8 mouse cellular contexts compared by ENCODE assay signal in genomic region chr7:30558656-30559442, GRCm38 (mm10). TPM values are rescaled to one million over a fixed set of nuclear protein-coding genes. Genes with fewer than 3 reads are reported as not detected.
A peak's percentile ranks its signal among the peaks of the same experiment; 100 is the strongest.
DNase-seq lines count a peak whose midpoint lies in the region; ATAC-seq and TF ChIP-seq lines count a peak whose summit lies in the region.

No protein-coding gene starts in this region.

- peak overlapping the region; percentile 85 for H3K9ac ChIP-seq in heart, embryonic 14.5 days (ENCODE audit: low read length)
- peak overlapping the region; percentile 60 for H3K9ac ChIP-seq in liver, postnatal 0 days (replicated peaks)

- no peak for ATAC-seq in heart, embryonic 14.5 days (ENCODE audit: insufficient number of reproducible peaks, insufficient read depth, low FRiP score, low read depth)
- 0 out of 2 replicates have a peak, but pooled peaks have one; percentile 9 for ATAC-seq in granulocyte monocyte progenitor cell, adult 5-6 weeks (replicated peaks; ENCODE audit: poor library complexity, severe bottlenecking)
- ATAC-seq in liver, postnatal 0 days: peak; percentile 18

- 14% methylated on average over 12 of the region's 12 CpGs for WGBS in heart, embryonic 14.5 days
- 8% methylated on average over 12 of the region's 12 CpGs for WGBS in liver, postnatal 0 days (ENCODE audit: insufficient replicate concordance)

- H3K36me3 ChIP-seq in heart, embryonic 14.5 days (ENCODE audit: control insufficient read depth, insufficient read depth, low read length): peaks cover 34% of the 10 kb centered on the region
- peaks cover 22% of the 10 kb centered on the region for H3K36me3 ChIP-seq in liver, postnatal 0 days (replicated peaks; ENCODE audit: insufficient read depth, low read length)

- peaks cover 4 to 20% of the 10 kb centered on the region in 2 experiments for H3K4me1 ChIP-seq in heart, embryonic 14.5 days (ENCODE audit: control insufficient read depth in 2 of 2, insufficient read depth in 2 of 2, low read length in 2 of 2)
- H3K4me1 ChIP-seq in liver, postnatal 0 days (ENCODE audit: insufficient read depth): peaks cover 20% of the 10 kb centered on the region

- TF ChIP-seq CTCF in liver, postnatal 0 days (IDR thresholded peaks at IDR 0.05; ENCODE audit: low read depth): no peak

- H3K4me3 ChIP-seq in heart, embryonic 14.5 days (ENCODE audit: control insufficient read depth in 1 of 2, insufficient read depth in 1 of 2, low read depth in 1 of 2, low read length in 2 of 2): peak overlapping the region; percentile 65 to 69
- peak overlapping the region; percentile 58 for H3K4me3 ChIP-seq in liver, postnatal 0 days (ENCODE audit: low read depth, low read length)

- H3K4me2 ChIP-seq in heart, embryonic 14.5 days (ENCODE audit: low read length): peak overlapping the region; percentile 88
- H3K4me2 ChIP-seq in liver, postnatal 0 days (ENCODE audit: low read depth, low read length): peak overlapping the region; percentile 80

- no peak for TF ChIP-seq EP300 in liver, postnatal 0 days (IDR thresholded peaks at IDR 0.05; ENCODE audit: low read depth)

- DNase-seq in heart, adult 9 months (ENCODE audit: low spot score in 2 of 2): no peak
- DNase-seq in NIH3T3 (ENCODE audit: low read depth): peak; percentile 34
- no peak for DNase-seq in liver, postnatal 0 days
- no peak for DNase-seq in urinary bladder, postnatal 14 days (ENCODE audit: low spot score)
- DNase-seq in natural killer cell, adult 2 months (ENCODE audit: low spot score in 2 of 2): no peak
- DNase-seq in testis, postnatal 14 days (ENCODE audit: low spot score): no peak

- peak overlapping the region in 1 of 2 experiments; percentile 51; a peak in 2 of 4 replicates for H3K27ac ChIP-seq in heart, embryonic 14.5 days (replicated peaks in 1 of 2; ENCODE audit: control insufficient read depth in 1 of 2, insufficient read depth in 1 of 2, low read depth in 2 of 2, low read length in 2 of 2)
- H3K27ac ChIP-seq in liver, postnatal 0 days (ENCODE audit: low read depth): peak overlapping the region; percentile 55

- H3K27me3 ChIP-seq in heart, embryonic 14.5 days (ENCODE audit: control insufficient read depth, insufficient read depth, low read length): no peaks in the 10 kb centered on the region
- H3K27me3 ChIP-seq in liver, postnatal 0 days (ENCODE audit: insufficient read depth, low read length): no peaks in the 10 kb centered on the region

- H3K9me3 ChIP-seq in heart, embryonic 14.5 days (ENCODE audit: control insufficient read depth, low read length): no peaks in the 10 kb centered on the region
- no peaks in the 10 kb centered on the region for H3K9me3 ChIP-seq in liver, postnatal 0 days (ENCODE audit: low read length)

RNA-seq across cellular contexts. Expression of gene Lin37, which starts 0.8 kb away (rescaled TPM):
- polyA plus RNA-seq in heart, embryonic 14.5 days (2014; fragmentation: Nextera tagmentation; extraction: Ambion mirVana): 27.4 and 31.3 TPM in 2 replicates
- 45.4 and 96.9 TPM in 2 replicates for total RNA-seq in granulocyte monocyte progenitor cell, adult 5-6 weeks (2014; fragmentation: Nextera tagmentation)
- total RNA-seq in granulocyte monocyte progenitor cell, adult 5-6 weeks (2017): 23.5 and 25.3 TPM in 2 replicates
- 16.0 and 18.9 TPM in 2 replicates for polyA plus RNA-seq in liver, postnatal 0 days (2015; fragmentation: Nextera tagmentation; extraction: Ambion mirVana)

RNA-seq across cellular contexts. Expression of gene U2af1l4, which starts 4.3 kb away (rescaled TPM):
- 110 and 115 TPM in 2 replicates for polyA plus RNA-seq in heart, embryonic 14.5 days (2014; fragmentation: Nextera tagmentation; extraction: Ambion mirVana)
- total RNA-seq in granulocyte monocyte progenitor cell, adult 5-6 weeks (2014; fragmentation: Nextera tagmentation): 26.3 and 38.5 TPM in 2 replicates
- total RNA-seq in granulocyte monocyte progenitor cell, adult 5-6 weeks (2017): 58.6 and 87.2 TPM in 2 replicates
- 34.4 and 34.8 TPM in 2 replicates for polyA plus RNA-seq in liver, postnatal 0 days (2015; fragmentation: Nextera tagmentation; extraction: Ambion mirVana)

RNA-seq across cellular contexts. Expression of gene Gm49396, which starts 4.3 kb away (rescaled TPM):
- polyA plus RNA-seq in heart, embryonic 14.5 days (2014; fragmentation: Nextera tagmentation; extraction: Ambion mirVana): 5.0 and 5.3 TPM in 2 replicates
- 5.2 and 12.5 TPM in 2 replicates for total RNA-seq in granulocyte monocyte progenitor cell, adult 5-6 weeks (2014; fragmentation: Nextera tagmentation)
- total RNA-seq in granulocyte monocyte progenitor cell, adult 5-6 weeks (2017): 5.1 and 6.3 TPM in 2 replicates
- polyA plus RNA-seq in liver, postnatal 0 days (2015; fragmentation: Nextera tagmentation; extraction: Ambion mirVana): 1.5 and 1.8 TPM in 2 replicates

RNA-seq across cellular contexts. Expression of gene Psenen, which starts 4.6 kb away (rescaled TPM):
- polyA plus RNA-seq in heart, embryonic 14.5 days (2014; fragmentation: Nextera tagmentation; extraction: Ambion mirVana): 101 and 107 TPM in 2 replicates
- 218 and 221 TPM in 2 replicates for total RNA-seq in granulocyte monocyte progenitor cell, adult 5-6 weeks (2014; fragmentation: Nextera tagmentation)
- total RNA-seq in granulocyte monocyte progenitor cell, adult 5-6 weeks (2017): 156 and 184 TPM in 2 replicates
- 85.3 and 94.5 TPM in 2 replicates for polyA plus RNA-seq in liver, postnatal 0 days (2015; fragmentation: Nextera tagmentation; extraction: Ambion mirVana)

RNA-seq across cellular contexts. Expression of gene Igflr1, which starts 6.4 kb away (rescaled TPM):
- 2.4 and 2.7 TPM in 2 replicates for polyA plus RNA-seq in heart, embryonic 14.5 days (2014; fragmentation: Nextera tagmentation; extraction: Ambion mirVana)
- 4.9 and 10.6 TPM in 2 replicates for total RNA-seq in granulocyte monocyte progenitor cell, adult 5-6 weeks (2014; fragmentation: Nextera tagmentation)
- total RNA-seq in granulocyte monocyte progenitor cell, adult 5-6 weeks (2017): 0.34 TPM in 1 of 2 replicates, not detected in the other
- polyA plus RNA-seq in liver, postnatal 0 days (2015; fragmentation: Nextera tagmentation; extraction: Ambion mirVana): 0.52 and 1.2 TPM in 2 replicates
